Mouse (Mus musculus) adrenal gland, postnatal 4 days (tissue): Measurements from ENCODE around the gene Hipk2. TPM values are rescaled to one million over a fixed set of nuclear protein-coding genes. Genes with fewer than 3 reads are reported as not detected.
A peak's percentile ranks its signal among the peaks of the same experiment; 100 is the strongest.

Source experiments
- DNase-seq, 2 experiments: peaks; one replicate each; pipeline ENCODE4 v3.0.0; 2021 to 2022; ENCODE audit warnings: low spot score in 2 of 2, mixed read lengths in 2 of 2
- total RNA-seq, 2 experiments: library from RNA; stranded (reverse); gene quantifications; 2 replicates each; pipeline ENCODE4 v1.2.3; 2021

Hipk2 gene
- total RNA-seq, 2 experiments from 2014 or later: 97.4 to 117 TPM

DNA sequence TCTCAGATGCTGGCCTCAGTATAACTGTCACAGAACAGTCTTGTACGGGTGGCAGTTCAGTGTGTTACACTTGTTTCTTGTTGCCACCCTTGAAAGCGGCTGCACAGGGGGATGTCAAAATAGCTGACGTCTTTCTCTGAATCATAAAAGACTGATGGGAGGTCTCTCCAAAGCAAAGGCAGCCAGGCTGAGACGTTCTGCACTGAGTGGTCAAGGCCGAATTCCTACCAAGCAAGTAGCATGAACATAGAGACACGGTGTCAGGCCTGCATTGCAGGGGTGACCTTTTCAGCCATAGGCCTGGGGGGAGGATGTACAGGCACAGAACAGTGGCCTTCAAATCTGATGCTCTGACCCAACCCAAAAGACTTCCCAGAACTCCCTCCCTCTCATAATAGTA lies 30.0 kb upstream of the Hipk2 start:
- no peak for DNase-seq

DNA sequence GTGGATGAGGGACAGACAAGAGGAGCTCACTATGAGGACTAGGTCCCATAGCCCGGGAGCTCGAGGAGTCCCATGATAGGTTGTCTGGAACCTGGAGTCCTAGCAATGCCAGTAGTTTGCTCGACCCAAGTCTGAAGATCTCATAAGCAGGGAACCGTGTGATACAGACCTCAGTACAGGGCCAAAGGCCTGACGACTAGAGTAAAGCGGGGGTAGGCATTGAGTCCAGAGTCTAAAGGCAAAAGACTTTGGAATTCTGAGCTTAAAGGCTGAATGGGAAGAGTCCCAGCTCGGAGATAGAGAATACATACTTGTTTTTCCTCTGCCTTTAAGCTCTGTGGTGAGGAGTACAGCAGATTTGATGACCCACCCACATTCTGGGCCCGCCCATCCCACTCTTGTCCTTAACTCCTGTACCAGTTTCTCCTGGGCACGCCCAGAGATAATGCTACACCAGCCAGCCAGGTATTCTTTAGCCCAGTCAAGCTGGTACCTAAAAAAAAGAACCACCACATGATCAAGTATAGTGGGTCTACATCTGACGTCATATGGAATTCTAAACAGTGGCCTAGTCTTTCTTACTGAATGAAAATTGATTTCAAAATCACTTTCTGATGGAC lies 27.0 kb upstream of the Hipk2 start:
- DNase-seq: no peak

DNA sequence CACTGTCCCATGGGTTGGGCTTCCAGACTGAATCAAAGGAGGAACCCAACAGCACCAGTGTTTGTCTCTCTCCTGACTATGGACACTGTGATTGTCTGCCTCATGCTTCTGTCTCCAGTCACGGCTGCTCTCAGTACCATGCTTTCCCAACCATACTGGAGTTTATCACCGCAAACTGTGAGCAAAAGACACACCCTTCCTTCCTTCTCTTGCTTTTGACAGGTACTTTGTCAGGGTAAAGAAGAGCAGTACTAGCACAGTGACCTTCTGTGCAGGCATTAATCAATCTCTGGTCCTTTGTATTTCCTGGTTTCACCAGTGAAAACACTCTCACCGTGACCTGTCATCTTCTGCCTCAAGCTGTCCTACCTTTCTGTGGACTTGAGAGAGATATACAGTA lies 25.7 kb upstream of the Hipk2 start:
- no peak for DNase-seq

DNA sequence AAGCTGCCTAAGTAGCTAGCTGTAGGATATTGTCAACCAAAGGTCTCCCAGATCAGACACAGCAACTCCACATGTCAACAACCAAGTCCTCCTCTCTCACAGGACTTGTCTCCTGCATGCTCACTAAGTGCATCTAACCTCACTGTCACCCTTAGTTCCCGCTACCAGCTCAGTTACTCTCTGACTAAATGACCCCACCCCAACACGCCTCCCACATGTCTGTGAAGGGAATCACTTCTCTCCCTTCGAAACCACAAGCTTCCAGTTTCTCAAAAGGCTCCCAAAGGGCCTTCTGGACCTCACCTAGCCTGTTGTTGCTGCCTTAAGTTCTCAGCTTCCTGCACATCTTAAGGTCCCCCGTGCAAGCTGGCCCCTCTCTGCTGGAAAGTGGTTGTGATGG lies 25.2 kb upstream of the Hipk2 start:
- no peak for DNase-seq

DNA sequence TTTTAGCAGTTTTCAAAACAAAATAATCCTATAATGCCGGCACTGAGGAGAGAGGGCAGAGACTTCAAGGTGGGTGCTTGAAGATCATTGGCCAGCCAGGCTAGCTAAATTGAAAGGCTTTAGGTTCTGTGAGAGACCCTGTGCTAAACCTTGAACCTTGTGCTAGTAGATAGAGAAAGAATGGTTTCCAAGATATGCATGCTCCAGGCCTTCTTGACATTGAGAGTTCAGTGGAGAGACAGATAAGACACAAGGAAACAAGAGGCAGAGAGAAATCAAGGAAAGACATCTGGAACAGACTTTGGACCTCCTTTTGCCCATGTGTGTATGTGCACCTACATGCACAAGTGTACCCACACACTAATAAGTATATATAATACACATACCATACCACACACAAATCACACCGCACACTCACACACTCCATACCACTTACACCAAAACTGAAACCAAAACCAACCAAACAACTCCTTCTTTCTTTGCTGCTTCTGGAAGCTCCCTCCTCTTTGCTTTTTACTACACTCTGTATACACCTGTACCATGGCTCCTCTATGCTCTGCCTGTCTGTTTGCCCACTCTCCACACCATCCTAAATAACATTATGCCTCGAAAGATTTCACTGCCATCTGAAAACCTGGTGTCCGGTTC lies 24.6 kb upstream of the Hipk2 start:
- DNase-seq: no peak

DNA sequence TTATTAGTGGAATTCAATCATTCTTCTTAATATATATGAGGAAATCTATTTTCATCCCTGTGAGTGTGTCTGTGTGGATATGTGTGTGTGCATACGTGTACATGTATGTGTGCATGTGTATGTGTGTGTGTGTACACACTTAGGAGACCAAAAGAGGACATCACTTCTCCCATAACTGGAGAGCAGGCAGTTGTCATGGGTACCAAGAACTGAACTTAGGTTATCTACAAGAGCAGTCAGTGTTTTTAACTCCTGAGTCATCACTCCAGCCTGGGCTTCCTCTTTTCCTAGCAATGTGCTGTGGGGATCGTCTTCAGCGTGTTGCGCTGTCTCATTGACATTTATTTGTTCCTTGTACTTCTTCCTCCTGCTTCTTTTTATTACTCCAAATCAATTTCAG lies 24.1 kb upstream of the Hipk2 start:
- DNase-seq: no peak

DNA sequence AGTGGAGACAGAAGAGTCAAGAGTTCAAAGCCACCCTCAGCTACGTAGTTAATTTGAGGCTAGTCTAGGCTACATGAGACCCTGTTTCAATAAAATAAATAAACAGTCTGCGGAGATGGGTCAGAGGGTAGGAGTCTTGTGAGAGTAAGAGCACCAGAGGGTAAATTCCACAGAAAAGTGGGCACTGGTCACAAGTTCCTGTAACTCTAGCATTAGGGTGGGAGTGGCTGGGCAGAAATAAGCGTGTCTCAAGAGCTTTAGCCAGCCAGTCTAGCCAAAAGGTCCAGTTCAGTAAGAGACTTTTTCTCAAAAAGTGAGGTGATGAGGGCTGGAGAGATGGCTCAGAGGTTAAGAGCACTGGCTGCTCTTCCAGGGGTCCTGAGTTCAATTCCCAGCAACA lies 17.6 kb upstream of the Hipk2 start:
- DNase-seq: no peak

DNA sequence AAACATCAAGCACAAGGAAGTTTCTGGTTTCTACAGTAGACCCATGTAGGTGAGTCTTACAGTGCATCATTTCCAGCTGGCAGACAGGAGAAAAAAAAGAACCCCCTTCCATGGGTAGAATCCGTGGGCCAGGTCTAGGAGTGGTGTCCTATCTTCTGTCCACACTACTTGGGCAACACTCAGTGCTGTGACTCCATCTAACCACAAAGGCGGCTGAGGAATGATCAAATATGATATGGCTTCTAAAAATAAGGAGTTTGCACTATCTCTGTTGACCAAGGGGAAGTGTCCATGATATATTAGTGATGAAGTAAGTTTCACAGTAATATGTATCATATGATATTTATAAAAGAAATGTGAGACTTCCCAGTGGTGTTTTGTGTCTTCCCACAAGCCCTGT lies 16.1 kb upstream of the Hipk2 start:
- no peak for DNase-seq

DNA sequence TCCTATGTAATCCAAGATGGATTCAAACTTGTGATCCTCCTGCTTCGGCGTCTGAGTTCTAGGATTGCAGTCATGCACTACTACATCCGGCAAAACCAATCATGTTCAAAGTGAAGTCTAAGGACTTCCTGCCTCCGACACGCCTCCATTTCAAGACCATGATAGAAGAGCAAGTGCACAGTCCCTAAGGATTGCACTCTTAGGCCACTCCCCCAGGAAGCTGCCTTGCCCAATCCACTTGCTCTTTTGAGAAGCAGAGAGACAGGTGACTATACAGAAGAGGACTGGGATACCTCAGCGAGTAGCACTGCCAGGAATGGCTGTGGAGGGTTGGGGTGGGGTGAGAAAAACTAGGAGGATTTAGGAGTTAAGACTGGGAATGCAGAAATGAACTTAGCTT lies 13.2 kb upstream of the Hipk2 start:
- no peak for DNase-seq

DNA sequence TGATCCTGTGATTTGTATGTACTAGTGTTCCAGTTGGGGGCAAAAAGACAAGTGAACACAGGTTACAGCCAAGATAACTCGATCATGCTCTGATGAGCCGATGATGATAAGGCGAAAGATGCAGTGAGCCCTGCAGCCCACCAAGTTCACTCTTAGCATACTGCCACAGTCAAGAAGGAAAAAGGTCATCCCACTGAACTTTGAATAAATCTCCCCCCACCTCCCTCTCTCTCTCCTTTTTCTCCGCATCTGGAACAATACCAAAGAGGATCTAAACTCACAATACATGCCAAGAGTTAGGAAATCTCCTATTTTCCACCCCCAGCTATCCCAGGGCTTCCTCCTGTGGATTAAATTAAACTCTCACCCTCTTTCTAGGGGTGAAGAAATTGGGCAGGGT lies 11.5 kb upstream of the Hipk2 start:
- DNase-seq: no peak

DNA sequence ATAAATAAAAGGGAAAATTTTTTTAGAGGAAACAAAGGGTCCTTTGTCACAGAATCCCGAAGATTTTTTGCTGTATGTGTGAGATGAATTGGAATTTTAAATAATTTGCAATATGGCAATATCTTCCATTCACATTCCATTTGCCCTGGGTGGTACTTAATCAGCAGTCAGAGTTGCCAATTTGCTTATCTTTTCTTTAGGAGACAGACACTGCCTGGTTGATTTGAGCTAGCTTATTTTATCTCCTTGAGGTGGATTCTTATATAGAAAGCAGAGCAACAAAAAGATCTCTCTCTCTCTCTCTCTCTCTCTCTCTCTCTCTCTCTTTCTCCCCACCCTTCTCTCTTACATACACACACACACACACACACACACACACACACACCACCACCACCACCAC lies 9.2 kb upstream of the Hipk2 start:
- DNase-seq: no peak

DNA sequence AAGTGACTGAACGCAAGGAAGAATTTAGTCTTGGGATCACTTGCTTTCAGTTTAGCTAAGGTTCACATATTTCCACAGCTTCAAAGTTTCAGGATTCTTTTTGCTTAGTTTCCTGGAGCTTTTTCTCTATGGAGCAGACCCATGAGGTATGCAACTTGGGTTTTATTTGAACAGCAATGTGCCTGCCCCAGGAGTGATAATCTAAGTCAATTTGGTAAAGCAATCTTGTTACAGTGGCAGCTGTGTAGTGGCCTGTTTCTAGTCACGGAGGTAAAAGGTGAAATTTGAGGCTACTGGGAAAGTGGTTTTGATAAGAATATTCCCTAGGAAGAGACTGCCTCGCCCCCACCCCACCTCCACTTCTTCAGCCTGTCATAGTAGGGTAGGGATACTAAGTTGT lies 8.5 kb upstream of the Hipk2 start:
- no peak for DNase-seq

DNA sequence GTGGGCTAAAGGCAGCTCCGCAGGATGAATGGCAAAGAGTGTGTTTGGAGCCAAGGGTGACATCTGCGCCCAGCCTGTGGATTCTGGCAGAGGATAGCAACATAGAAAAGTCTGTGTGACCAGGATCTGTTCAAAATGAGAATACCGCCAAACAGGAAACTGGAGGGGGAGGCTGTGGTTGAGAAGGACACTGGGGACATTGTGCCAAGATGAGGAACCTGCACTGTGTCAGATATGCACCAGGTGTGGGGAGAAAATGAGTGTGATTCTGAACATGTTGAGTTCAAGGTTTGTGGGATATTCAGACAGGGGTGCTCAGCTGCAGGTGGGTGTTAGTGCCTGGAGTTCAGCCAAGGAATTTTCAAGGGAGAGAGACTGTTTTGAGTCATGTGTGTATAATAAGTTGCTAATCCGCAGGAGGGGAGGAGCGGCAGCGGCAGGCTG lies 6.8 kb upstream of the Hipk2 start:
- no peak for DNase-seq

DNA sequence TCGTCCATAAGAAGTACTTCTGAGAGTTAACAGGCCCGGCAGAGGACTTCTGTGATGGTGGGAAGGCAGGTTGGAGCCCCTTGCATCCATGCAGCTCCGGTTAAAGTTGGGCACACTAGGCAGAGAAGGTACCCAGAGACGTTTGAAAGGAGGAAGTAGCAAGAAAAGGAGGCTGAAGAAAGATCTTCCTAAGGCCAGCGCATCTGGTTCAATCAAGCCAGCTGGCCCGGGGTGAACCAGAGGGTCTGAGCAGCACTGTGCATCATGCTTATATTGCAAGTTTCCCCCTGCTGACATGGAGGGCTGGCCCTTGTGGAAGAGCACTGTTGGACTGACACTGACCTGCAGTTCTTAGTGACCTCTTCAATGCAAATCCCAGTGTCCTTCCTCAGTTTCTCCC lies 6.0 kb upstream of the Hipk2 start:
- DNase-seq: no peak

DNA sequence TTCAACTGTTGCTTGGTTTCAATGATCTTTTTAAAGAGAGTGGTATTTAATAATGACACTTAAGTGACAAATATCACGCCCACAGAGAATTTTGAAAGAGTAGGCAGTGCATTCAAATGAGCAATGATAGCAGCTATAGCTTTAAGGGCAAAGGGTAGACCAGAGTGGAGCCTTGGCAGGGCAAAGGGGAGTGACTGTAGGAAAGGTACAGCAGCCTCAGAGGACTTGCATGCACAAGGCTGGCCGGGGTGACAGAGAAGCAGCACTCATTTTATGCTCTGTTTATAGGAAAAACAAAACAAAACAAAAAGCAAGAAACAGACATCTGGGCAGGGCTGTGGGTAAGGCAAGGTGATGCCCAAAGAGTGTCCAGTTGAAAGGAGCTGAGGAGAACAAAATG lies 5.5 kb upstream of the Hipk2 start:
- DNase-seq: no peak

DNA sequence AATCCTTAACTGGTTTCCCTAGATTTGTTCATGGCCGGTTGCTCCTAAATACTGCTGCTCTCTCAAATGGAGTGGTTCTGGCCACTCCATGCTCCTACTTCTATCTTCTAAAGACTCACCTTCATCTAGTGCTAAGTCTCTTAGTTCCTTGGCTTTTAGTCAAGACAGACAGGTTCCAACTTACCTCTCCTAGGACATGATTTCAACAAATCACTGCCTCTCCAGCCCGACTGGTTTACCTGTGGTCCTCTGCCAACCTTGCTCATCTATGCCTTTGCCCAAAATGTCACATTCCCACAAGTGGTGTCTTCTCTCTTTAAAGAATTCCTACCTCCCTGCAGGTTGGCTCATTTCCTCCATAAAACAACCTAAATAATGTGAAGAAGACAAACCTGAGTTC lies 1.7 kb upstream of the Hipk2 start:
- no peak for DNase-seq

DNA sequence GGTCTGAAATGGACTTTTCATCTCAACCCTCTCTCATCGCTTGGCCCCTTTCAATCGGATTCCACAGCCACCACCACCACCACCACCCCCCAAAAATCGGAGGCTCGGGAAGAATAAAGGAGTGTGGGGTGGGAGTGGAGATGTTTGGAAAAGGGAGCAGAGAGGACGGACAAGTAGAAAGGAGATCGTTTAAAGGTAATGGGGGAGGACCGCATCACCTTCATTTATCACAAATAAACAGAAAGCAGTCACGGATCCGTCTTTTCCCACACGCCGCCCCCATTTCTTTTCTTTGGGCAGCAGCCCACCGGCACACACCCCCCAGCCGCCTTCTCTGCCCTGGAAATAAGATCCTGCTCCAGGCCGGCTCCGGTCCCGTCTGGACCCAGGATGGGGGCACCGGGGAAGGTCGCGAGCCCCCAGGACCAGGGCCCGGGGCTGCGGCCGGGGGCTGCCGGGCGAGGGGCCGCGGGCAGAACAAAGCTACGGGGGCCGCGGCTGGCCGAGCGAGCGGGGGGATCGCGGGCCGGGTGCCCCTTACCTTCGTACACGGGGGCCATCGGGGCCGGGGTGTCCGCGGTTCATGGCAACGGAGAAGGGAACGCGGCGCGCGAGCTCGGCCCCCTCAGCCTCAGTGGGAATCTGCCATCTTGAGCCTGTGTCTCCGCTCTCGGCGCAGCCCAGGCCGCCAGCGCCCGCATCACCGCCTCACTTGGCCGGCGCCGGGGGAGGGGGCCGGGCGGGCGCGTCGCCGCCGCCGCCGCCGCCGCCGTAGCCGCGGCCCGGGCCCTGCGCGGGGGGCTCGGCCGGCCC lies 501 bp downstream of the Hipk2 start, which contains the start of gene Tbxas1:
Gene Tbxas1 (plus strand): TSS at position 147 of the 813 bp plus-strand sequence.
- peak in 1 of 2 experiments; percentile 27 for DNase-seq

DNA sequence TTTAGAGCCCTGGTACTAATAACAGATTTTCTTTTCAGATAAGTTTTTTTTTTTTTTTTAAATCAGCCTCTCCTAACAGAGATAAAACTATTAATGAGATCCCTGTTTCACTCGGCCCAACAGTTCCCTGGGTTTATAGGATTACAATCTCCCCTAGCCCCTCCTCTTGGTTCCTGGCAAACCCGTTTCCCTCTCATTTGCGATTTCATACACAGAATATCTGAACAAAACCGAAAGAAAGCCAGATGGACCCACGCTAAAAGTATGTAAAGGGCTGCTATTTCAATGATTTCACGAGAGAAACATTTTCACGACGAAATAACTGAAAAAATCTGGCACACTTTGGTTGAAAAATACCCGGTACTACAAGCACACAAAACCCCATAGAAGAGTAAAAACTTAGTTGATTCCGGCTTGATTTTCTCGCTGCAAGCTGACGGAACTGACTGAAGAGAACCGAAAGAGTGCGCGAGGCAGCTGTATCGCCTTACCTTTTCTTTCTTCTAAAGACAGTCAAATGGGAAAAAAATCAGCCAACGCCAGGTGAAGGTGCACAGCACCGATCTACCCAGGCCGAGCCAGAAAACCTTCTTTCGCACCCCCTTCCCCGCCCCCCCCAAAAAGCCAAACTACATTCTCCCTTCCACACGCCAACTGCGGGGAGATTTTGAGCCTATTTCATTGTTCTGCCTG lies 1.3 kb downstream of the Hipk2 start:
- no peak for DNase-seq

DNA sequence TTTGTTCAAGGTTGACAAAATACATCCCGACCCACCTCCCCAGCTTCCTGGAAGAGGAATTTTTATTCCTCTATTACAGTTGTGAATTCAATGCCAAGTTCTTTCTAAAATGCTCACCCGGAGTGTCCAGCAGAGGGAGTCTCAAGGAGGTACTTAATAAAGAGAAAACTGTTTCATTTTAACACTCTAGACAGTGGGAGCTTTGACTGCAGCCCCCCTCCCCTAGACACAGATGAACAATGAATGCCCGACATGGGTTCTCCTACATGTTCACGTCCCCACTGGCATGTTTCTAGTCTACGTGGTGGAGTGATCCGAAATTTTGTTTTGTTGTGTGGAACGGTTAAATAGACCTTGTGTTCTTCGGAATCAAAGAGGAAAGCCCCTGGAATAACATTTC lies 1.9 kb downstream of the Hipk2 start:
- DNase-seq: peak in 1 of 2 experiments; percentile 31

DNA sequence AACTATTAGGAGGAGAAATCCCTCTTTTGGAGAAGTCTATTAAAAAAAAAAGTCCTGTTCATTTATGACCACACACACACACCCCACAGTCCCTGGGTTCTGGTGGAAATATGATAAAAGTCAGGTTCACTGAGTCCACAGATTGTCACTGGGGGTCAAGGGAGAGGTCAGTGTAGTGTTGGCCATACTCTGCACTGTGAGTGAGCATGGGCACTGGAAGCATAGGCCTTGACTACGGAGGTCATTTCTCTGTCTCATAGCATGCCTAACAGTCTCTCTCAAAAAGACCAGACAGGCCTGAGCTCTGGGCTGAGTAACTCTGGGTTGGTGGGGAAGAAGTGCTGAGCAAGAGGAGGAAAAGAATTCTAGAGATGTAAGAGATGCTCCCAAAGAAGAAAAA lies 2.6 kb downstream of the Hipk2 start:
- no peak for DNase-seq

DNA sequence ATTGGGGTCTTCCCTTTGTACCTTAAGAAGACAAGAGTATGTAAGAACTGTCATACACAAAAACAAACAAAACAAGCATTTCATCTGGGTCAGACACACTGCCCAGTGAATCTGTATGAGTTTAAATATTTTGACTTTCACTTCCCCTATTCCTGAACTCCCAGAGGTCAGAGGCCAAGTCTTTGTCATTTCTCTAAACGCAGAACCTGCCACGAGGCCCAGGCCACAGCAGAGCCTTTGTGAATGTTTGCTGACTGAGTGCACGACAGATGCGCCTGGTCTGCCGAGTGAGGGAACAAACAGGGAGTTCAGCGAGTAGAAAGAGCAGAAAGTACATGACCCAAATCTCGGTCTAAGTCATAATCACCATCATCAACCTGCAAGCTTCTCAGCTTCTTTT lies 4.9 kb downstream of the Hipk2 start:
- DNase-seq: no peak

DNA sequence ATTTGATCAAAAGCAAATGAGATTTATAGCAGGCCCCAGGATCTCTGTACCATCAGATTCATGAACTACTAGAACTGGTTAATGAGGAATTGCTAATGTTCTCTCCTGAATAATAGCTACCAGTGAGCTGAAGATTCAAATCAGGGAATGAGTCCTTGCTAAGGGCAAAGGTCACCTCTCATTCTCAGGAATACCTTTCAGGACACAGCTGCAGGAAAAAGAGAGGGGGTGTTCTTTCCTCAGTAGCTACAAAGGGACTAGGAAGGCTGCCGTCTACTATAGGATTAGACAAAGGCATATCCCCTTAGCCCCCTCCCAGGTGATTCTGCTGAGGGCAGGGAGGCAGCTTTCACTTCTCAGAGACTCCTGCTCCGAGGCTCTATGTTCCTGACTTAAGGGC lies 5.9 kb downstream of the Hipk2 start:
- no peak for DNase-seq
